Mouse (Mus musculus) layer of hippocampus, adult 8-10 months (tissue): ENCODE measurements at regions not wholly inside any gene's neighbourhood (a gene's known extent, or its start where the extent isn't known, plus 50 kb on each side); places are given as distances from the start of the nearest gene placed in this dataset.
A peak's percentile ranks its signal among the peaks of the same experiment; 100 is the strongest.

Experiments
- DNase-seq, 2 experiments: peaks; one replicate each; pipeline ENCODE4 v3.0.0; 2022; ENCODE audit warnings: low spot score in 2 of 2

DNA sequence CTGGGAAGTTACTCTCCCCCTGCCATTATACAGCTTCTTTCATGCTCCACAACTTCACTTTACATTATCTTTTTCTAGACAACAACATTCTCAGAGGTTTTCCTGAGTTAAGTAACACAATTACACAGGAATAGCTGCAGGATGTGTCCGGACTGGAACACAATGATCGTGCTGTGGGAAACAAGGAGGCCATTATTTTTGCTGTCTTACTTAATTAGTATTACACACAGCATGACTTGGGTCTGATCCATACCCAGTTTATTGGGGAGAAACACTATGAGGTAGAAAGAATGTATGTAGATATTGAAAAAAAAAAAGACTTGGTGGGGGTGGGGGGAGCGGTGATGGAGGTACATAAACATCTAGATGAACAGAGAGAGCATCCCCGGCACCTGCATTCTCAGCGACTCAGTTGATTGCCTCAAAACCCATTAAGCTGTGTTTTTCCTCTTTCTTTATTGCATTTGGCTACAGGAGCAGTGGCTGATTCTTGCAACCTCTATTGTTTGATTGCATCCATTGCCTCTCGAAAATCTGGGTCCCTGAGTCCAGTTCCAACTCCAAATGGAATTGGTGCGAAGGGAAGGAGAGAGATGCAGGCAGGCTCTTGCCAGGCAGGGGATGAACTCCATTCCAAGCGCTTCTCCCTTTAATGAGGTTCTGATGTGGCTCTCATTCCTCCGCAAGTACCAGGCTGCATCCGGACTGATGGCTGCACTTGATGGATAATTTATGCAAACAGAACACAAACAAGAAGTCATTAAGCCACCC lies 529.8 kb downstream of the Slc4a3 start:
- DNase-seq, result no peak

DNA sequence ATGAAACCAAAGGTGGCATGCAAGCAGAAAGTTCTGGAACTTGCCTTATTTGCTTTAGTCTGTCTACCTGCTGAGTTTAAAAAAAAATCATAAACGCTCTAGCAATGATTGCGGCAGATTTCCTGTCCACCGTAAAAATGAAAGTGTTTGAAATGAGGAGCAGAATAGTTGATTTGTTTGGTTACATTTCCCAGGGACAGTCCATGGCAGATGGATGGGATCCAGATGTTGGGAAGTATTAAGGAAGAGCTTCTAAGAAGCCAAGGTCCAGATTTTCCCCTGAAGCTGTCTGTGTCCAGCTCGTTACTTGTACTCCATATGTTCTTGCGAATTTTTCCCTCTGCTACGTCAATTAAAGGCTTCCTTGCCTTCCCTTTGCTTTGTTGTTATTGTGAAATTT lies 534.2 kb downstream of the Slc4a3 start:
- DNase-seq, result no peak

DNA sequence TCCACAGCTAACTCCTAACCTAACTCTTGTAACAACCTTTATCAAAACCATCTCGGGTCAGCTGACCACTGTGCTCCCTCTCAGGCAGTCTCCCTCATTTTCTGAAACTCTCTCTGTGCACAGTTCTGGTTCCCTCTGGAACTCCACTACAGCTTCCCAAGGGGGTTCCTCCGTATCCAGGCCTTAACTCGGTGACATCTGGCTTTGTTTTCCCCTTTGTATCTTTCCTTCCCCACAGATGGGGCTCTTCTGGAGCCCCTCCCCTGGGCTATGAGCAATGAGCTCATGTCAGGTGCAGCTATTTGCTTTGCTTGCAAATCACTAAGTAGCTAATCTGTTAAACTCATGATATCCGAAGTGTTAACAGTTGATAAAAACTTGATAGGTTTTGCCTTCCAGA lies 535.6 kb downstream of the Slc4a3 start:
- no peak for DNase-seq

DNA sequence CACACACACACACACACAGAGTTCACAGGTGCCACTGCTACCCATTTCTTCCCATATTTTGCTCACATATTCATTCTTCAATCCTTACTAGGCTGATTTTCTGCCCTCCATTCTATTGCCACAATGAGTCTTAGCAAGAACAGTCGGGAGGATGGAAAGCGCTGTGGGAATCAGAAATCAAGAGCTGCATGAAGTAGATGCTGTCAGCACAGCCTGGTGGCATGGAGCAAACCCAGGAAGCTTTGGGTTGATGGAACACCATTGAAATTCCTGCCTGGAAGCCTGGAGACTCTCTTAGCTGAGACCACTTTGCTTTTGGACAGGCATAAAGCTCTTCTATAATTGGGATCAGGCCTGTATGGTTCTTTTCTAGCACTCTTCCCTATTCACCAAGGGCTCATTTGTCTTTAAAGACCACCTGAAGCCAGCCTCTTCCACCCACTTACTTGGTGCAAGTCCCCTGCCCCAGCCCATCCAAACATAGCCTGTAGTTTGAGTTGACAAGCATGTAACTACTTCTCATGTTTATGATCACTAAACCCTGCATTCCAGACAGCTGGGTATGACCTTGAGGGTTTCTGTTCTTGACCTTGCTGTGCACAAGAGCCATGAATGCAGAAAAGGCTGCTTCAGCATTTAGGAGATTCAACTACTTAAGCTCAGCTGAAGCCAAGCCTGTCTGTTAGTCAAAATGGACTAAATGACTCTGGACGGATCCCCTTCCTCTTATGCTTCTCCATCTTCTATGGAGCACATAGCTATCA lies 537.4 kb downstream of the Slc4a3 start:
- no peak for DNase-seq

DNA sequence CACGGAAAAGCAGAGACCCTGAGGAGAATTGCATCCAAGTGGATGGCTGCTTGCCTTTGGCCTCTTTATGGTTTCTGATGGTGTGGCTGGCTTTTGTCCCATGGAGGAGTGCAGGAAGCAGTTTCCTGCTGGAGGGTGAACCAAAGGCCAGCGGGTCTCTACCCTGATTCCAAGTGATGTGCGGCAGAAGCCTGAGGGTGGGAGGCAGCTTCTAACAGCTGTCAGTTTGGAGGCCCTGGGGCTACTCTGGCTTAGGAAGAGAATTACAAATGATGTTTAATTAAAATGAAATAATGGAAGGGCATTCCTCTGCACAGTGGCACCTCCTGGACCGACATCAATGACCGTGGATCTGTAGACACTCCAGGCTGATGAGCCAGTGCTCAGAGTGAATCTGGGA lies 545.0 kb downstream of the Slc4a3 start:
- no peak for DNase-seq

DNA sequence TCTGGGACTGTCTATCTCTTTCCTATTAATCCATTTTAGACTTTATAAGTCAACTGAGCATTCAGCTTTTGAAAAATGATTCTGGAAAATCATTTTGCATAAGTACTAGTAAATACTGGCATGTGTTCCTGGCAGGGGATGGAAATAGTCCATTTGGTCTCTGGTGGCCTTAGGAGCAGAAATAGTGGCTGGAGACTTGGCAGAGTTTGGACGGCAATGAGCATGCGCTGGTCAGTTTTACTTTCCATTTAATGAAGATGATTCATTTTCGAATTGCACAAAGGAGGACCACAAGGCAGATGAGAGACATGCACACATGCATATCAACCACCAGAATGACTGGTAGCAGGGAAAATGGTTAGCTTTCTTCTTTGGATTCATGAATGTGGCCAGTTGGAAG lies 567.2 kb downstream of the Slc4a3 start:
- no peak for DNase-seq

DNA sequence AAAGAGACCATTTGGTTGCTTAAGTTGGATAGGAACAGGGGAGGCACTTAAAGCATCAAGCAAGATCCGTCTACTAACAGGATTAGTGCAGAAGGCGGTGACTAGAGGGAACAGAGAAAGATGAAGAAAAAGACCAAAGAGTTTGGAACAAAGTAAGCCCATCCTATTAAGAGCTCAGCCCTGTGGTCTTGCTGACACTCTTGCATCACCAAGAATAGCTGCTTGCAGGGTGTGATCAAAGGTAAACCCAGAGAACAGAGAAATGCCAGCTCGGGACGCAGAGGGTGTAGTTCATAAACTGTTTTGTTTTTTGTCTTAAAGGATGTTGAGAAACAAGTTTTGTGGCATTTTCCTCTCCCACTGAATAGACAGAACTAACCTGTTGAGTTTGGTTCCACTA lies 574.8 kb downstream of the Slc4a3 start:
- DNase-seq, result no peak

DNA sequence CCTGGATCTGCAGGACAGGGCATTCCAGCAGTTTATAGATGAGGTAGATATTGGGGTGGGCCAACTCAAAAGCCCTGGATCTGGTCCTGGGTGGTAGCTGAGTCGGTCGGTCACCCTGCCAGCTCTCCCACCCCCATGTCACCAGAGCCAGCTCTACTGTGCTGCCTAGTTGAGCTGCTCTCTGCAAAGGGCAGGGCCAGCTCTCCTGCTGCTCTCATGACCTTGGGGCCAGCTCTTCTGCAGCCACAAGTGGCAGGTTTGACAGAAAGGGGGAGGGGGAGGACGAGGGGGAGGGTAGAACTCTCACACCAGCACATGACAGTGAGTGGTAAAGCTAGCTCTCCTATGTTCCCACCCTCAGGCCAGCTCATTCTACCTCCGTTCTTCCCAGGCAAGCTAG lies 584.3 kb downstream of the Slc4a3 start:
- DNase-seq, result no peak

DNA sequence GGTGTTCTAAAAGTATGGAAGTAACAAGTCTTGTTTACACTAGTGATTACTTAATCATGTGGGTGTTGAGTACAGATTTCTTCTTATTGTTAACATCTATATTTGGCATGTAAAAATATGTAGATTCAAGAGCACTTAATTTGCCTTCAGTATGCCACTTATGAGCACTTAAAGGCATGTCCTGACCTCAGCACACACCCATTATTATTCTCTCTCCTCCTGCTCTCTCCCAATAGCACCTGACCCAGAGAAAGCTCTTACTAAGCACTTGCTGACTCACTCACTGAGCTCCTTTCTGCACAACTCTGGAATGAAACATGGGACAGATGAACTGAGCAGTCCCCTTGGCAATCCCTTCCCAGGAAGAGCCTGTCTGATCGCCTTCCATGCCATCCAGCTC lies 590.7 kb downstream of the Slc4a3 start:
- DNase-seq, result no peak

DNA sequence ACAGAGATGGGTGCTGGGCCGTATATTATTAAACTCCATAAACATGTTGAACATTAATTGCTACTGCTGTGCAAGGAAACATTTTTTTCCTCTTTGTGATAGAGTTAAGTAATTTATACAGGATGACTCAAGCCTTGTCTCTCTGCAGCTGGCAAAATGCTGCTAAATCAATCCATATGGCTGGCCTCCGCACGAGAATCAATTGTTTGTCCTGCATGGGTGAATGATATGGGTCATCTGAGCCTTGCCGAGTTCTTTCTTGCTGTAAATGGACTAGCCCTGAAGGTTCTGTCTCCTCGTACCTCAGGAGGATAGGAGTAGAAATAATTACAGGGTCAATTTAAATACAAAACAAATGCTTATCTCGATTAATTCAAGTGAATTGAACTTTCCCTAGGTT lies 591.6 kb downstream of the Slc4a3 start:
- DNase-seq, result no peak

DNA sequence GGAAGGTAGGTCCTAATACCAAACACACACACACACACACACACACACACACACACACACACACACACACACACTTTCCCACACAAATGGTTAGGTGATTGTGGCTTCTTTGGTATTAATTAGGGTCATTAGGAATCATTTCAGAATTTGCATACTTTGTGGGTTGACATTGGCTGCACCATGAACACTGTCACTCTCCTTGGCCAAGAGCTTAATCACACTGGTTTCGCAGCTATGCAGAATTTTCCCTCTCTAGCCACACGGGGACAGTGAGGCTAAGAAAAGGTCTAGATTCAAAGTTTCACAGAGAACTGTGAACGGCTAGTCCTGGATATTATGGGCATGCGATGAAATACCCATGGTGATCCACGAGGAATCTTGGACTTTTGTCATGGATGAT lies 597.5 kb downstream of the Slc4a3 start:
- DNase-seq, result no peak

DNA sequence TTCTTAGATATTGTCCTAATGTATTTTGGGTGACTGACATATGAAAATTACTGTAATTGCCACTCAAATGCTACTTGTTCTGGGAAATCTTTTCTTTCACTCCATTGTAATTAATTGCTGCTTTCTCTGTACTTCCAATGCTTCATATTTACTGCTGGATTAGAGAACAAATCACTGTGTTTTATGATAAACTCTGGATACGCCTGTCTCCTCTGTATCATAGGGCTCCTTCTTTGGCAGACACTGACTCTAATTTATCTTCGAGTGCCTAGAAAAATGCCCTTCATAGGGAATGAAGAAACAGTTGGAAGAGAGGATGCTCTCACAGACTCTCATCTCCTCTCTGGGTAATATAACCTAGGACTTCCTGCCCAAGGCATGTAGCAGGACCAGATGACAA lies 602.9 kb downstream of the Slc4a3 start:
- no peak for DNase-seq

DNA sequence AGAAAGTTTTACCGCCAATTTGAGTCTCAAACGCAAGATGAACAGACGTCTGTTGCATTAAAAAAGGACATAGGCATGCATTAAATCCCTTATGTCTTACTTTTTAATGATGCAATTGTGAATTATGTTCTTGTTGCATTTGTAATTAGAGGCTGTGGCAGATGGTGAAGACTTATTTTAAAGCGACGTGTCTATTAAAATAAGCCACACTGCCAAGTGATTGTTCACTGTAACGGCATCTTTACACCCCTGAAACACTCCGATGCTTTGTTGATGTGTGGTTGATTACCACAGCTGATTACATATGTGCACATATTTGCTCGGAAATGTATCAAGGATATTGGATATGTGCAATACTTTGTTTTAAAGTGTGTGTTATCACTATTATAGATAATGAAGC lies 610.2 kb downstream of the Slc4a3 start:
- no peak for DNase-seq

DNA sequence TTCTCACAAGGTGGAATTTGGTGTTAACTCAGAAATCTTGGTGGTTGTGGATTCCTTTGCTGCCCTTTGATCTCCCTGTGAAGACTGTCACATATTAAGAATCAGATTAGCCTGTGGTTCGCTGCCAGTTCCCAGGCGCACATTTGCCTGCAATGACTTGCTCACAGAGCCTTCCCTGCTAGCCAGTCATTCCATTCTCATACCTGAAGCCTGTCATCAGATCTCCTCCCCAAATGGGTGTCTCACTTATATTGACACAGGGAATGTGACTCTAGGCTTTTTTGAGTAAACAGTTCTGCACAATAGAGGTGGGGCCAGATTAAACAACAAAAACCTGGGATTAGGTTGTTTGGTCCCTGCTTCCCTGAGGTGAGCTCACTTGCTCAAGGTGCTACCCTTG lies 621.4 kb downstream of the Slc4a3 start:
- DNase-seq, result no peak

DNA sequence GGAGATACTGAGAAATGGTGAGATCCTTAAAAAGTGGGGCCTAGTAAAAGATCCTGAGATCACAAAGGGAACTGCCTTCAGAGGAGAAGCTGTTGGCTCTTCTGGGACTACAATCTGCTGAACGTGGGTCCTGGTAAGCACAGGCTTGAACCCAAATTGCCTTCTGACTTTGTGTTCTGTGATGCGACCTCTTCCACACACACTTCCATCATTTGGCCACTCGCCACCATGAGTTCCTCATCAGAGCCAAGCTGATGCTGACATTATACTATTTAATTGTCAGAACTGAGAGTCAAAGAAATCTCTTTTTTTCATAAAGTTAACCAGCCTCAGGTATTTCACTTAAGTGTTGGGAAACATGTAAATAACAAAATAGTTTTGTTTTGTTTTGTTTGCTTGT lies 635.1 kb downstream of the Slc4a3 start:
- DNase-seq, result no peak

DNA sequence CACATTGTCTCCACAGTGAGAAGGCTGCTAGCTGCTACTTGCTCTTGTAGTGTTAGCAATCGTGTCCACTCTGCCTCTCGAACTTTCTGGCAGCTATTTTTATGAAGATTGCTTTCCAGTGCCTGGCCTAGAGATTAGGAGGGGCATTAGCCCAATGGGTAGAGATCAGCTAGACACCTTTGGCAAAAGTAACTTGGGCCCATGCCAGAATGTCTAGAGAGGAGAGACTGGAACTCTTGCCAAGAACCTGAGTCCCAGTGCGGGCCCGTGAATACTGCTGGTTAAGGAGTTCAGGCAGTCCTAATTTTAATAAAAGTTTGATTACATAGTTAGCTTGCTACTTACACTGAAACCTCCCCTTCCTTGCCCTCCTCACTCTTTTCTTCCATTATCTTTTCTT lies 648.8 kb downstream of the Slc4a3 start:
- DNase-seq, result no peak

DNA sequence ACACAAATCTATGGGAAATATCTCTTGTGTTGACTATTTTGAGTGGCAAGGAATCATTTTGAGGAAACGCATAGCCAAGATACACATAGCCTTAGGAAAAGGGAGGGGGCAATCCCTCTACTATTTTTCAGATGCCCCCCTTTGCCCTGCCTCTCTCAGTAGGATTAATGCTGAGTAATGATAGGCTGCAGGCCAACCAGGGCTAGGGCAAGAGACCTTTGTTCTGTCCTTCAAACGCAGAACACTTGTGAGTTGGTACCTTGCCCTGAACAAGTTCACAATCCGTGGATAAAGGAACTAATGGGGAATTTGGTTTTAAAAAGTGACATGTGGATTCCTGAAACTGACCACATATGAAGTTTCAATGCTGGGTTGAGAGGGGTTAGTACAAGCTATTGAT lies 651.6 kb downstream of the Slc4a3 start:
- DNase-seq, result no peak

DNA sequence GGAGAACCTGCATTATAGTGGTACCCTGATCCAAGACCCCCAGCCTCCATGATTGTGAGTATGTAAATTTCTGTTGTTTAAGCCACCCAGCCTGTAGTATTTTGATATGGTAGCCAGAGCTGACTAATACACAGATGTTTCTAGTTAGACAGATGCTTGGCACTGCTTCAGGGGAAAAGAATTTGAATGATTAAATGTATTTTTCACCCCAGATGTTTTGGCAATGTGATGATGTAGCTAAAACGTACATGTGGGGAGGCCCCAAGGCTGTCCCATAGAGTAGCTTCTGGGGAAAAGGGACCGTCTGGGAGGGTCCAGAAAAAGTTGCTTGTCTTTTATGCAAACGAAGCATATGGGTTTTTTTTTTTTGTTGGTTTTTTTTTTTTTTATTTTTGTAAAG lies 654.8 kb downstream of the Slc4a3 start:
- no peak for DNase-seq

DNA sequence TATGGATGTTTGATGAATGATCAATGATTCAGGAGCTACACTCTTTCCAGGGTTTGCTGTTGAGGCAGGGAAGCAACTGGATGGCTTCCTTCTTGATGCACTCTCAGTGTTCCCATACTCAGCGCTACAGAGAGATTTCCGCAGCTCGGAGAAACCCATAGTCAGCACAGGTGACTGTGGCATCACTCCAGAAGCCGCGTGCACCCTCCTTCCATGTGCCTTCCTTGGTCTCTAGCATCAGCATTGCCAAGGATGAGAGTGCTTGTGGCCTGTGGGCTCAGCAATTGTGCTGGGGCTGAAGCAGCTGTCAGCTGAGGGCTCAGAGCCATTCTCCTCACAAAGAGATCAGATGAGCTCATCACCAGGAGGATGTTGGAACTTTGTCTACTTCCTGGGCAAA lies 666.4 kb downstream of the Slc4a3 start:
- no peak for DNase-seq

DNA sequence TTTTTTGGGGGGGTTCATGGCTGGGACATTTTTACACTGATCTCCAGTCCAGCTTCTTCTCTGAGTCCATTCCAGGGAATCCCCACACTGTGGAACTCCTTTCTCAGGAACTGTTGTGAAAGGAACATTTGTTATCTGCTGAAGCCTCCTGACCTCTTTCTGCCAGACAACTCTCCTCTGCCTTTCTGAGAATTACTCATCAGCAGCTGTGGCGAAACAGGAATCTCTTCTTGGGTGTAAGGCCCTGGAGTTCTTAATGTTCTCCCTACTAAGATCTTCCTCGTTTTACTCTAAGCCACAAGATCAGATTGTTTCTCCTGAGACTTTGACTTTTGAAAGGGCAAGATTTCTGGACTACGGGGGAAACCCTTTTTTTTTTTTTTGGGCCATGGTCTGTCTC lies 698.7 kb downstream of the Slc4a3 start:
- no peak for DNase-seq

DNA sequence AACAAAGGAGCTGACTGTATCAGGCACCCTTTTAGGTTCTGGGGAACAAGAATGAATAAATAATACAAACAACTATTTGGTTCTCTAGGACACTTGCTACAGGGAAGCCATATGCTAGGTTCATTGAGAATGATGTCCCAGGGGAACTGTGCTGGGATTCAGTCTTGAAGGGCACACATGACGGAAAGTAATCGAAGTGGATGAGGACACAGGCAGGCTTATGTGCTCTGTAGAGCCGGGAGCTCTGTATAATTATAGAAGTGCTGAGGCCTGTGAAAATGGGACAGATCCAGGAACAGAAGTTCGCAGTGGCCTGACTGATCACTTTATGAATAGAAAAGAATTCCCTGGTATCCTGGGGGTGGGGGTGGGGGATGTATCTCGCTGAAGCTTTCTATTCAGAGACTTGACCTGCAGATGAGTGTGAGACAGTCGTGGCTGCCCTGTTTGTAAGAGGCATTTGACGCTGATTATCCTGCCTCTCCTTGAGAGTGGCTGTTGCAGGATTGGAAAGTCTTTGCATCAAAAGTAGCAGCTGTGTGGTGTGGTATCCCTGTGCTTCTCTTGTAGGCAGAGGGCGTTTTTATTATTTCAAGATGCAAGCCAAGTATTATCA lies 700.2 kb downstream of the Slc4a3 start:
- peak in 1 of 2 experiments; percentile 15 for DNase-seq

DNA sequence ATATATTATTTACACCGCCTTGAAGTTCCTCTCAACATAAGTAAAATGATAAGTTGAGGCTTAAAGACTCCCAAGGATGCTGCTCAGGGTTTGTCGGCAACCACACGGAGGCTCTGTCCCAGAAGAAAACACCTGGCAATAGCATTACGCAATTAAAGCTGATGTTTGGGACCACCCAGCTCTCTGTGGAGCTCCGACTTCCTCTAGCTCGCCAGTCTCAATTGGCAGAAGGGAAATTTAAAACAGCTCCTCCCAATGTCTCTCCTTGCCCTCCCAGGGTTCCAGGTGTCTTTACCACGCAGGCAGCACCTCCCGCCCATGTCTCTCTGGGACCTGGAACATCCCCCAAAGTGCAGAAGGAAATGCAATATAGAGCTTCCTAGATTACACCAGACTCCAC lies 701.1 kb downstream of the Slc4a3 start:
- no peak for DNase-seq

DNA sequence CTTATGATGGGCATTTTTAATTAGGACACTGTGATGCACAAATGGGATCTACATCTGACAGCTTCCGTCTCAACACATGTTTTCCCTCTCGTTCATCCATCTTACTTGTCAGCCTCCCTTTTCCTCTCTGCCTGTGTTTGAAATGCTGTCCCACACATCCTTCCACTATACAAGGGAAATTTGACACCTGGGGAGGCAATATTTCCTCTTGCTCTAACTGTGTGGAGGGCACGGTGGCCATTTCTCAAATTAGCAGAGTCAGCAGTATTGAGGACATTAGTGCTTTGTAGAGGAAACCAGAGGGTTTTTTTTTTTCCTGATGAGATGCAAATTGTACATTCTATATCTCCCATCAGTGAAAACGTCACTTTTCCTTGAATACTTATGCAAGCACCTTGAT lies 712.2 kb downstream of the Slc4a3 start:
- DNase-seq, result no peak
